Mouse (Mus musculus): ENCODE measurements around the gene Gm3476. TPM values are rescaled to one million over a fixed set of nuclear protein-coding genes. Genes with fewer than 3 reads are reported as not detected.
"Not testable (repeated sequence)": the region's sequence is repeated elsewhere in the genome, so short reads cannot be mapped to it uniquely, and the experiment has no call there.

Gm3476 gene
- not detected for polyA plus RNA-seq (2017; shearing (Covaris generic))

GRCm38 (mm10) chr14:6125707-6126106 lies at the start of gene Gm3476:
Gene Gm3476 (minus strand): TSS chr14:6125807.
- not testable (repeated sequence) for ATAC-seq

GRCm38 (mm10) chr14:6163538-6163937 lies 37.9 kb upstream of the Gm3476 start:
- ATAC-seq: not testable (repeated sequence)

GRCm38 (mm10) chr14:6161085-6161484 lies 35.5 kb upstream of the Gm3476 start:
- not testable (repeated sequence) for ATAC-seq

GRCm38 (mm10) chr14:6108272-6108925 lies 17.2 kb downstream of the Gm3476 start, which contains the start of gene Gm3468:
Gene Gm3468 (minus strand): TSS chr14:6108665.
- peak; percentile 93 for ATAC-seq

GRCm38 (mm10) chr14:6107500-6107899 lies 18.1 kb downstream of the Gm3476 start:
- not testable (repeated sequence) for ATAC-seq

GRCm38 (mm10) chr14:6093842-6094241 lies 31.8 kb downstream of the Gm3476 start, which contains the start of gene Gm8206:
Gene Gm8206 (minus strand): TSS chr14:6093942.
- ATAC-seq: not testable (repeated sequence)

DNA sequence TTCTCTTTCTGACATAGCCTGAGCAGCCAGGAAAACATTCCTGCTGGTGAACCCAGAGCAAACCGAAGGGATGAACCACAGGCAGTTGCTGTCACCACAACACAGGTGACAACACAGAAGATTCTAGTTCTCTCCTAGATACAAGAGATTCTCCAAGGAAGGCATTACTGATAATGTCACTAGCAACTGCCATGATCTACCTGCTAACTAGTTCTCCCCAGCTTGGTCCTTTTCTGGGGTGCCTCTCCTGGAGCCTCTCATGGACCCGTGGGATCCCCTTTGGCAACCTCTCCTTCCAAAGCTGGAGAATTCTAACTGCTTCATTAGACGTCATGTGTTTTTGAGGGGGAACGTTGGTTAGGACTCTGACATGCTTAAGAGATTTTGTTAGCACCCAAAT lies 67.4 kb downstream of the Gm3476 start, which contains the start of gene Gm6337:
Gene Gm6337 (minus strand): TSS at position 101 of the 400 bp plus-strand sequence.
- ATAC-seq: not testable (repeated sequence)

Other genes starting within 250 kb of the Gm3476 start
- 1 to 10 TPM in 1 of 2 experiments, under 1 TPM in 1; 0.46 to 1.3 TPM for gene Gm8237, start 245.4 kb downstream of the Gm3476 start, polyA plus RNA-seq (2017; shearing (Covaris generic))
- 1 to 10 TPM; 1.7 to 2.9 TPM for gene Gm3248, start 164.1 kb downstream of the Gm3476 start, polyA plus RNA-seq (2017; shearing (Covaris generic))
- gene Gm3453, start 146.7 kb downstream of the Gm3476 start, polyA plus RNA-seq (2017; shearing (Covaris generic)): not detected
- not detected for gene Gm6337, start 67.5 kb downstream of the Gm3476 start, polyA plus RNA-seq (2017; shearing (Covaris generic))
- gene Gm8206, start 31.9 kb downstream of the Gm3476 start, polyA plus RNA-seq (2017; shearing (Covaris generic)): 1 to 10 TPM; 1.4 to 3.2 TPM
- 10 to 100 TPM in 1 of 2 experiments, 1 to 10 TPM in 1; 8.8 to 10.0 TPM for gene Gm3468, start 17.1 kb downstream of the Gm3476 start, polyA plus RNA-seq (2017; shearing (Covaris generic))
- not detected for gene Gm21560, start 93.5 kb upstream of the Gm3476 start, polyA plus RNA-seq (2017; shearing (Covaris generic))
- 1 to 10 TPM; 1.4 to 2.2 TPM for gene Gm3411, start 161.4 kb upstream of the Gm3476 start, polyA plus RNA-seq (2017; shearing (Covaris generic))
- under 1 TPM in 1 of 2 experiments, not detected in 1; 0.37 TPM for gene Gm21103, start 179.0 kb upstream of the Gm3476 start, polyA plus RNA-seq (2017; shearing (Covaris generic))
- not detected for gene Gm3618, start 217.9 kb upstream of the Gm3476 start, polyA plus RNA-seq (2017; shearing (Covaris generic))

All from activated CD4-positive, CD25-positive, alpha-beta regulatory T cell, adult 4 months (primary cell).